Comparison of ENCODE assay signal across 23 mouse cellular contexts in genomic region chr1:168506326-168506725, GRCm38 (mm10).
DNase-seq lines count a peak whose midpoint lies in the region; ATAC-seq and TF ChIP-seq lines count a peak whose summit lies in the region.
"Had no signal": no experiment of that assay in that cellular context is flagged by ENCODE, and none has a peak within 500 bp of the region (broad histone marks: within the 10 kb centered on the region; RNA-seq: fewer than 3 reads in every experiment).

No protein-coding gene starts in this region.

- no peak overlapping the region for H3K27ac ChIP-seq in liver, adult 2 months (replicated peaks; ENCODE audit: insufficient read depth, low read depth, low read length)
- no peak overlapping the region for H3K27ac ChIP-seq in forebrain, embryonic 14.5 days (ENCODE audit: low read depth, low read length)
- H3K27ac ChIP-seq in hindbrain, embryonic 13.5 days, result no peak overlapping the region
- H3K27ac ChIP-seq: hindbrain, embryonic 10.5 days; hindbrain, postnatal 0 days; limb, embryonic 12.5 days; liver, embryonic 14.5 days; midbrain, embryonic 10.5 days had no signal

- no peaks in the 10 kb centered on the region for H3K9me3 ChIP-seq in forebrain, embryonic 14.5 days (replicated peaks; ENCODE audit: control insufficient read depth, low read length)
- no peaks in the 10 kb centered on the region for H3K9me3 ChIP-seq in hindbrain, embryonic 13.5 days
- H3K9me3 ChIP-seq: heart, embryonic 12.5 days; hindbrain, embryonic 10.5 days; limb, embryonic 12.5 days; midbrain, embryonic 10.5 days had no signal

- no peak overlapping the region for H3K4me3 ChIP-seq in liver, adult 2 months (ENCODE audit: insufficient read depth, low read depth, low read length)
- no peak overlapping the region for H3K4me3 ChIP-seq in forebrain, embryonic 14.5 days (ENCODE audit: low read depth, low read length)
- H3K4me3 ChIP-seq in hindbrain, embryonic 13.5 days, result no peak overlapping the region
- H3K4me3 ChIP-seq: heart, embryonic 12.5 days; hindbrain, embryonic 10.5 days; limb, embryonic 12.5 days; midbrain, embryonic 10.5 days had no signal

- ATAC-seq in forebrain, embryonic 14.5 days, result no peak
- ATAC-seq in hindbrain, embryonic 13.5 days (ENCODE audit: low FRiP score), result no peak
- ATAC-seq: hindbrain, postnatal 0 days; intestine, postnatal 0 days had no signal

- WGBS in liver, adult 2 months, result 26% methylated on average over 1 of the region's 1 CpGs
- 78% methylated on average over 1 of the region's 1 CpGs for WGBS in forebrain, embryonic 14.5 days
- 83% methylated on average over 1 of the region's 1 CpGs for WGBS in hindbrain, embryonic 13.5 days

- H3K36me3 ChIP-seq in liver, adult 2 months (ENCODE audit: control insufficient read depth, insufficient read depth, low read length), result no peaks in the 10 kb centered on the region
- no peaks in the 10 kb centered on the region for H3K36me3 ChIP-seq in forebrain, embryonic 14.5 days (ENCODE audit: control insufficient read depth, insufficient read depth, low read length)
- H3K36me3 ChIP-seq in hindbrain, embryonic 13.5 days, result no peaks in the 10 kb centered on the region
- H3K36me3 ChIP-seq: heart, embryonic 12.5 days; hindbrain, embryonic 10.5 days; limb, embryonic 12.5 days; midbrain, embryonic 10.5 days had no signal

- H3K27me3 ChIP-seq in liver, adult 2 months (ENCODE audit: control insufficient read depth, insufficient read depth, low read length), result no peaks in the 10 kb centered on the region
- no peaks in the 10 kb centered on the region for H3K27me3 ChIP-seq in forebrain, embryonic 14.5 days (replicated peaks; ENCODE audit: control insufficient read depth, insufficient read depth, low read length)
- no peaks in the 10 kb centered on the region for H3K27me3 ChIP-seq in hindbrain, embryonic 13.5 days
- H3K27me3 ChIP-seq: heart, embryonic 12.5 days; limb, embryonic 12.5 days had no signal

- H3K79me2 ChIP-seq in liver, adult 2 months (ENCODE audit: control insufficient read depth, insufficient read depth, low read length), result no peaks in the 10 kb centered on the region; the same call in 1 of the 2 replicates

- H3K4me2 ChIP-seq in forebrain, embryonic 14.5 days (ENCODE audit: low read length), result no peak overlapping the region
- H3K4me2 ChIP-seq in hindbrain, embryonic 13.5 days, result no peak overlapping the region
- H3K4me2 ChIP-seq: heart, embryonic 12.5 days; limb, embryonic 12.5 days had no signal

- H3K9ac ChIP-seq in liver, adult 2 months (ENCODE audit: low read depth, low read length), result no peak overlapping the region
- no peak overlapping the region for H3K9ac ChIP-seq in forebrain, embryonic 14.5 days (ENCODE audit: low read length)
- H3K9ac ChIP-seq in hindbrain, embryonic 13.5 days, result no peak overlapping the region
- H3K9ac ChIP-seq: heart, embryonic 12.5 days; limb, embryonic 12.5 days; liver, embryonic 14.5 days had no signal

- TF ChIP-seq CTCF in liver, adult 2 months (IDR thresholded peaks at IDR 0.05; ENCODE audit: low read depth, low read length), result no peak

- peaks cover 2% of the 10 kb centered on the region for H3K4me1 ChIP-seq in liver, adult 2 months (ENCODE audit: control insufficient read depth, insufficient read depth, low read length)
- H3K4me1 ChIP-seq in forebrain, embryonic 14.5 days (ENCODE audit: control insufficient read depth, insufficient read depth, low read length), result peaks cover 5% of the 10 kb centered on the region; the same call in 1 of the 2 replicates
- H3K4me1 ChIP-seq in hindbrain, embryonic 13.5 days (replicated peaks), result peaks cover 5% of the 10 kb centered on the region; the same call in 1 of the 2 replicates
- H3K4me1 ChIP-seq: limb, embryonic 12.5 days had no signal

- no peak for TF ChIP-seq POLR2A in liver, adult 2 months (IDR thresholded peaks at IDR 0.05; ENCODE audit: extremely low read depth, insufficient read depth, low read length)

- DNase-seq in liver, adult 2 months (ENCODE audit: extremely low read depth, low read depth, low spot score), result peak; percentile 76
- no peak for DNase-seq in liver
- DNase-seq in ovary, adult 18-20 months (ENCODE audit: low spot score), result peak; percentile 26
- no peak for DNase-seq in ovary, postnatal 10 days (ENCODE audit: low spot score)
- peak; percentile 14 for DNase-seq in adrenal gland, postnatal 14 days
- no peak for DNase-seq in forebrain, embryonic 14.5 days (ENCODE audit: low spot score)
- DNase-seq: cerebellum, adult 11 months; cerebellum, adult 9-11 months; gastrocnemius, postnatal 25 days; heart, adult 18-20 months; heart, postnatal 10 days; kidney, postnatal 25 days; layer of hippocampus, postnatal 36 days; right cerebral cortex, postnatal 14 days; spleen, adult 18-20 months had no signal

Comparison
In these comparisons a context has a peak if more than half of its experiments do, and no peak if none do; other contexts are left out.
1. DNase-seq: peak in liver, adult 2 months (single experiment), ovary, adult 18-20 months (single experiment) and adrenal gland, postnatal 14 days (single experiment); none in liver (single experiment), ovary, postnatal 10 days (single experiment) and forebrain, embryonic 14.5 days (single experiment).